Mouse (Mus musculus): ENCODE data around the gene Olfr406. TPM values are rescaled to one million over a fixed set of nuclear protein-coding genes. Genes with fewer than 3 reads are reported as not detected.

Olfr406 gene
- not detected in 2 replicates for total RNA-seq (2021)
- long read RNA-seq, experiment 1, result 0 reads
- long read RNA-seq, experiment 2, result 0 reads

DNA sequence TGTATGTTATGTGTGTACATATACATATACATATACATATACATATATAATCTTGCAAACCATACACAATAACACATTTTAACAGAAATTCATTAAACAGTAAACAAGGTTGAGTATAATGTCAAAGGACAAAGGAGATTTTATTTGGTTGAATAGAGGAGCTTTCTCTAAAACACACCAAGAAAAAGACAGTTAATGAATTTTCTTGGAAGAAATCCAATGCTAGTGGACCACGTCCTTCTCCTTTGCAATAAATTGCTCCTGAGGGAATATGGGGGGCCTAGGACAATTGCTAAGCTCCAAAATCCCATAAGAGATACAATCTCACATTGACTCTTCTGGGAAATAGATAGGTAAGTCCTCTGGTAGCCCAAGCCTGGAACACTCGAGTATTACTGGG lies at the start of gene Olfr406:
Gene Olfr406 (plus strand): TSS at position 301 of the 400 bp plus-strand sequence.
- no peak for DNase-seq

DNA sequence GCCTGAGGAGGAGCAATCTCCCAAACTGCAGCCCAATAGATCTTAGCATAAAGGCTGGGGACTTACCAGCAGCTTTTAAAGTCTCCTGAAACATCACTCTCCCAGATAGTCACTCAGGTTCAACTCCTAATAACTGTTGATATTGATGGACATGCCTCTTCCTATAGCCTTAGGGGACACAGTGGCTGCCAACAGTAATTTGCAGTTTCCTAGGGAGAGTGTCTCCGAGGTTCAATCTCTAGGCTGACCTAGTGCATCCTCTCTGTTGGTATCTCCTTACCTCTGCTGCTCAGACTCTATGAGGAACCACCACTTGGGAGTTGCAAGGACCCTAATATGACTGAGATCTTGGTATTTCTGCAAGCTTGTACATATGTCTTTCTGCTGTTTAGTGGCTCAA lies 48.3 kb upstream of the Olfr406 start, which contains the start of gene Olfr43:
Gene Olfr43 (minus strand): TSS at position 101 of the 400 bp plus-strand sequence.
- DNase-seq, result no peak

GRCm38 (mm10) chr11:74241201-74241600 lies 18.4 kb upstream of the Olfr406 start:
- no peak for DNase-seq

GRCm38 (mm10) chr11:74283436-74283835 lies 23.8 kb downstream of the Olfr406 start, which contains the start of gene Olfr59:
Olfr59 (plus strand) TSS chr11:74283736.
- DNase-seq, result no peak

DNA sequence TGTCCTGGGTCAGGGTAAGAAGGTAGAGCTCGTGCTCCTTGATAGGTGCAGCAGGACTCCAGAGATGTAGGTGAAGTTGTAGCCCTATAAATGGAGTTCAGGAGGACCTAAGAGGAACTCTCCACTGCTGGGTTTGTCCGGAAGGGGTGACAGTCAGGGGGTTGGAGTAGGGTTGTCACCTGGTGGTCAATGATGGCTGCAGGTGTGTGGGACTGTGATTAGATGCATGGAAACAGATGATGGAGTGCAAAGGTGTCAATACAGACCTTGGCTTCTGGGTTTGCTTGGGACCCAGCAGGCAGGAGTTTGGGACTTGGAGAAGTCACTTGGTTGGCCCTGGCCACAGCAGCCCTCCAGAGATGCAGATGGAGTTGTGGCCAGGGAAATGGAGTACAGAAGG lies 27.6 kb downstream of the Olfr406 start:
- no peak for DNase-seq

Other genes with a start within 250 kb of the Olfr406 start
- not detected in 2 replicates for gene Olfr139, start 203.3 kb upstream of the Olfr406 start, total RNA-seq (2021)
- not detected in 2 replicates for gene Olfr399, start 203.2 kb upstream of the Olfr406 start, total RNA-seq (2021)
- not detected in 2 replicates for gene Zfp616, start 189.9 kb upstream of the Olfr406 start, total RNA-seq (2021)
- not detected in 2 replicates for gene Olfr401, start 146.1 kb upstream of the Olfr406 start, total RNA-seq (2021)
- gene Olfr402, start 106.3 kb upstream of the Olfr406 start, total RNA-seq (2021), result not detected in 2 replicates
- not detected in 2 replicates for gene Olfr403, start 73.6 kb upstream of the Olfr406 start, total RNA-seq (2021)
- gene Olfr43, start 48.4 kb upstream of the Olfr406 start, total RNA-seq (2021), result not detected in 2 replicates
- not detected in 2 replicates for gene Olfr59, start 23.9 kb downstream of the Olfr406 start, total RNA-seq (2021)
- not detected in 2 replicates for gene Olfr410, start 78.2 kb downstream of the Olfr406 start, total RNA-seq (2021)
- not detected in 2 replicates for gene Olfr411, start 92.8 kb downstream of the Olfr406 start, total RNA-seq (2021)
- not detected in 2 replicates for gene Olfr412, start 102.3 kb downstream of the Olfr406 start, total RNA-seq (2021)

Measured in adrenal gland, postnatal 14 days (tissue).